Mouse (Mus musculus) liver, embryonic 11.5 days (tissue): Measurements from ENCODE around the gene Rgcc. TPM values are rescaled to one million over a fixed set of nuclear protein-coding genes. Genes with fewer than 3 reads are reported as not detected.

Source experiments
- ATAC-seq: fragments of 200-750 bp; cut with Nextera tagmentation; replicated peaks from 2 replicates; pipeline ENCODE4 v1.8.0; 2017; ENCODE audit warnings: moderate number of reproducible peaks, mild to moderate bottlenecking, moderate TSS enrichment, moderate library complexity; ENCODE audit not compliant: low FRiP score
- DNase-seq: peaks from one replicate; pipeline ENCODE4 v3.0.0-alpha.2; 2017; ENCODE audit warnings: low spot score
- H3K27ac ChIP-seq: fragments of 300-500 bp; sonication (generic); 2 replicates; pipeline ENCODE4 v1.5.1; 2014; ENCODE audit warnings: mild to moderate bottlenecking, low read depth, low read length, control low read depth
- H3K27me3 ChIP-seq: fragments of 300-500 bp; sonication (generic); replicated peaks from 2 replicates; pipeline ENCODE4 v1.6.1; 2014; ENCODE audit warnings: low read length, mixed read lengths; ENCODE audit not compliant: control insufficient read depth, insufficient read depth
- H3K36me3 ChIP-seq: fragments of 300-500 bp; sonication (generic); 2 replicates; pipeline ENCODE4 v1.6.1; 2014; ENCODE audit warnings: mild to moderate bottlenecking, low read length, moderate library complexity, mixed read lengths; ENCODE audit not compliant: control insufficient read depth, insufficient read depth
- H3K4me1 ChIP-seq: fragments of 300-500 bp; sonication (generic); replicated peaks from 2 replicates; pipeline ENCODE4 v1.6.1; 2014; ENCODE audit warnings: low read length, mixed read lengths; ENCODE audit not compliant: control insufficient read depth, insufficient read depth
- H3K4me2 ChIP-seq: fragments of 300-500 bp; sonication (generic); 2 replicates; pipeline ENCODE4 v1.6.1; 2014; ENCODE audit warnings: mild to moderate bottlenecking, control low read depth, moderate library complexity
- H3K4me3 ChIP-seq: fragments of 300-500 bp; sonication (generic); 2 replicates; pipeline ENCODE4 v1.5.1; 2014; ENCODE audit warnings: low read depth, low read length, control low read depth
- H3K9ac ChIP-seq: fragments of 300-500 bp; sonication (generic); 2 replicates; pipeline ENCODE4 v1.6.1; 2014; ENCODE audit warnings: low read depth, low read length, control low read depth
- H3K9me3 ChIP-seq: fragments of 300-500 bp; sonication (generic); 2 replicates; pipeline ENCODE4 v1.6.1; 2016; ENCODE audit warnings: low read length, inconsistent platforms, mixed read lengths; ENCODE audit not compliant: control insufficient read depth
- WGBS: fragments of 180-500 bp; shearing (Covaris S2); extraction: QIAGEN DNeasy Blood & Tissue Kit; methylation state at CpG from one replicate; pipeline ENCODE4 v1.1.7; 2014; 5-methylcytosine and 5-hydroxymethylcytosine counted together
- polyA plus RNA-seq: library from polyadenylated mRNA; unstranded; fragments of >200 nt; fragmentation: Nextera tagmentation; extraction: Ambion mirVana; gene quantifications from 2 replicates; pipeline ENCODE4 v1.2.1, GENCODE M21; 2014

The Rgcc gene
- polyA plus RNA-seq, 1 experiment from 2014 or later = 233 TPM

GRCm38 (mm10) chr14:79278927-79279326, 22.5 kb downstream of the Rgcc start:
- H3K36me3 ChIP-seq = no peaks in the 10 kb centered on the region
- H3K27me3 ChIP-seq = no peaks in the 10 kb centered on the region
- H3K9ac ChIP-seq = no peak overlapping the region
- no peak overlapping the region for H3K27ac ChIP-seq
- H3K4me2 ChIP-seq = no peak overlapping the region
- 71% methylated on average over 4 of the region's 4 CpGs for WGBS
- peaks cover 14% of the 10 kb centered on the region for H3K4me1 ChIP-seq
- ATAC-seq = no peak
- no peak overlapping the region for H3K4me3 ChIP-seq
- no peaks in the 10 kb centered on the region for H3K9me3 ChIP-seq
- no peak for DNase-seq

DNA sequence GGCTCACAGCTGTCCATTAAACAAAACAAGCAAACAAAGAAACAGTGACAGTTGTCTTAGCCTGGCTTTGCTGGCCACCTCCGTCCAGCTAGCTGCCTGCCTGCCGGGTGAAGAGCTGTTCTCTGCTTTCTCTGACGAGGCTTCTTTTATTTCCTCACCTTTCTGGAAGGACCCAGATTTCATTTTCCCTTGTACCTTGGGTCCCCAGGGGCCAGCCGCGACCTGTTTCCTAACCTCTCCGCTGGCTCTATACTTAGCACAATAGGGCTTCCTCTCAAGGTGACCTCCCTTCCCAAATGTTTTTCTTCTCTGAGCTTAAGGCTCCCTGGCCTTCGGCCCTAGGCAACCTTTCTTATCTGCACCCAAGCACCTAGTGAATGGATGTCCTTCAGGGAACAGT, 23.5 kb downstream of the Rgcc start:
- Histone ChIP-seq H3K4me3 (no peak overlapping the region), H3K36me3 (no peaks in the 10 kb centered on the region), H3K9me3 (no peaks in the 10 kb centered on the region), H3K27ac (no peak overlapping the region), H3K27me3 (no peaks in the 10 kb centered on the region), H3K4me2 (no peak overlapping the region), H3K4me1 (peaks cover 14% of the 10 kb centered on the region), H3K9ac (no peak overlapping the region)
- no peak for DNase-seq
- ATAC-seq = no peak
- 58% methylated on average over 7 of the region's 7 CpGs for WGBS

GRCm38 (mm10) chr14:79275870-79276395, 25.5 kb downstream of the Rgcc start:
- WGBS = 88% methylated on average over 8 of the region's 8 CpGs
- Histone ChIP-seq H3K27ac (no peak overlapping the region), H3K4me3 (no peak overlapping the region), H3K9ac (no peak overlapping the region), H3K36me3 (no peaks in the 10 kb centered on the region), H3K9me3 (no peaks in the 10 kb centered on the region), H3K27me3 (no peaks in the 10 kb centered on the region), H3K4me2 (no peak overlapping the region), H3K4me1 (peaks cover 4% of the 10 kb centered on the region; the same call in 1 of the 2 replicates)
- ATAC-seq = no peak
- DNase-seq = no peak

- Histone ChIP-seq H3K36me3 (no peaks in the 10 kb centered on the region), H3K9me3 (no peaks in the 10 kb centered on the region), H3K27me3 (no peaks in the 10 kb centered on the region), H3K4me1 (peaks cover 4% of the 10 kb centered on the region; the same call in 1 of the 2 replicates), H3K4me2 (no peak overlapping the region), H3K27ac (no peak overlapping the region), H3K9ac (no peak overlapping the region), H3K4me3 (no peak overlapping the region)
- DNase-seq = no peak
- no peak for ATAC-seq
- WGBS = 61% methylated on average over 3 of the region's 3 CpGs
These were observed 26.0 kb downstream of the Rgcc start for GRCm38 (mm10) chr14:79275441-79275840.

GRCm38 (mm10) chr14:79273697-79274477, 27.6 kb downstream of the Rgcc start:
- Histone ChIP-seq H3K9me3 (no peaks in the 10 kb centered on the region), H3K27me3 (no peaks in the 10 kb centered on the region), H3K36me3 (no peaks in the 10 kb centered on the region), H3K4me1 (peaks cover 4% of the 10 kb centered on the region; the same call in 1 of the 2 replicates), H3K4me3 (no peak overlapping the region), H3K9ac (no peak overlapping the region), H3K4me2 (no peak overlapping the region), H3K27ac (no peak overlapping the region)
- 79% methylated on average over 15 of the region's 15 CpGs for WGBS
- no peak for DNase-seq
- ATAC-seq = no peak

- no peak overlapping the region for H3K27ac ChIP-seq
- 90% methylated on average over 9 of the region's 9 CpGs for WGBS
- H3K36me3 ChIP-seq = no peaks in the 10 kb centered on the region
- H3K9ac ChIP-seq = no peak overlapping the region
- no peaks in the 10 kb centered on the region for H3K27me3 ChIP-seq
- H3K4me3 ChIP-seq = no peak overlapping the region
- DNase-seq (no peak), ATAC-seq (no peak)
- H3K4me2 ChIP-seq = no peak overlapping the region
- H3K9me3 ChIP-seq = no peaks in the 10 kb centered on the region
- H3K4me1 ChIP-seq = peaks cover 4% of the 10 kb centered on the region; the same call in 1 of the 2 replicates
These were observed 28.5 kb downstream of the Rgcc start for GRCm38 (mm10) chr14:79272991-79273390.

DNA sequence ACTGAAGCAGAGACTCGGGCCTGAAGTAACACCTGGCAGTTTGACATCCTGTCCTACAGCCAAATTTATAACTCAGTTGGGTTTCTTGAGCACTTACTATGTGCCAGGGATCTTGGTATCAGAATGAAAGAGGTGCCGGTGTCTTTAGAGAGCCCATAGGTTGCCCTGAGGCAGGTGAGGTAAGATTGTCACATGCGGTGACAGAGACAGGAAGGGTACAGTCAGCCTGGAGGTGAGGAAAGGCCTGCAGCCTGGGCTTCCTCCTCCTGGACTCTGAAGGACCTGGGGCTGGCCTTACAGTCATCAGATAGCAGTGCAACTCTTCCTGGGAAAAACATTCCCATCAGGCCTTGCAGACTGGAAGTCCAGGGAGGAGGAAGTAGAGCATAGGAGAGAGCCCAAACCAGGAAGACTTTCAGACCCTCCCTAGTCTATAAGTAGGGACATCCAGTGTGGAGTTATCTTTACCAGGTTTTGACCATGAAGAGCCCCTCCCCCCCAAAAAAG, 29.2 kb downstream of the Rgcc start:
- DNase-seq = no peak
- H3K27ac ChIP-seq = no peak overlapping the region
- ATAC-seq = no peak
- 86% methylated on average over 3 of the region's 3 CpGs for WGBS
- H3K9ac ChIP-seq = no peak overlapping the region
- peaks cover 4% of the 10 kb centered on the region; the same call in 1 of the 2 replicates for H3K4me1 ChIP-seq
- no peak overlapping the region for H3K4me3 ChIP-seq
- no peaks in the 10 kb centered on the region for H3K36me3 ChIP-seq
- no peak overlapping the region for H3K4me2 ChIP-seq
- H3K27me3 ChIP-seq = no peaks in the 10 kb centered on the region
- H3K9me3 ChIP-seq = no peaks in the 10 kb centered on the region

- Histone ChIP-seq H3K9ac (no peak overlapping the region), H3K36me3 (no peaks in the 10 kb centered on the region), H3K4me1 (no peaks in the 10 kb centered on the region), H3K27ac (no peak overlapping the region), H3K9me3 (no peaks in the 10 kb centered on the region), H3K4me3 (no peak overlapping the region), H3K4me2 (no peak overlapping the region), H3K27me3 (no peaks in the 10 kb centered on the region)
- DNase-seq (no peak), ATAC-seq (no peak)
- WGBS = 79% methylated on average over 1 of the region's 1 CpGs
These were observed 31.9 kb downstream of the Rgcc start for GRCm38 (mm10) chr14:79269551-79269950.

DNA sequence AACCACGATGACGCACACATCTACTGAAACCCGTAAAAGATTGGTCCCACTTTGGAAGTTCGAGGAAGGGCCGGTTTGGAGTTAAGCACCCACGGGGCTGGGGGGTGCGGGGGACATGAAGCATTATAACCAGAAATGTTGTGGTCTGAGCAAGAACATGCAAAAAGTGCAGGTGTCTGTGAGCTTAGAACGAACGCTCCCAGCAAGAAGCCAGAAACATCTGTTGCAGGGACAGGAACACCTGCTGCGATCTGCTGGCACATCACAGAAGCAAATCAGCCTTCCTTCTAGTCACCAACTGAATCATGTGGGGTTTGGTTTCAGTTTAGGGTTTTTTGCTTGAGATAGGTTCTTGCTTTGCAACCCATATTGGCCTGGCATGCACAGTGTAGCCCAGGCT, 33.6 kb downstream of the Rgcc start:
- H3K27me3 ChIP-seq = no peaks in the 10 kb centered on the region
- no peaks in the 10 kb centered on the region for H3K36me3 ChIP-seq
- 83% methylated on average over 10 of the region's 10 CpGs for WGBS
- ATAC-seq (no peak), DNase-seq (no peak)
- no peaks in the 10 kb centered on the region for H3K9me3 ChIP-seq
- H3K4me2 ChIP-seq = no peak overlapping the region
- no peak overlapping the region for H3K9ac ChIP-seq
- no peak overlapping the region for H3K4me3 ChIP-seq
- H3K4me1 ChIP-seq = no peaks in the 10 kb centered on the region
- no peak overlapping the region for H3K27ac ChIP-seq
